Mouse (Mus musculus): ENCODE results near the gene Gimap8.

Gimap8 gene

GRCm38 (mm10) chr6:48700251-48701075, 53.4 kb downstream of the Gimap8 start:
- CTCF ChIA-PET, result interaction anchor here (0.6 to 1.9 kb wide), 4 partner anchors 26 to 54 kb away, joined by 3 to 16 read pairs (median 4); partner anchors contain the start of gene Gimap8

- CTCF ChIA-PET, result no interaction called here
These were observed 55.1 kb downstream of the Gimap8 start for GRCm38 (mm10) chr6:48702146-48702545.

- CTCF ChIA-PET, result no interaction called here
These were observed 55.6 kb downstream of the Gimap8 start for GRCm38 (mm10) chr6:48702601-48703000.

GRCm38 (mm10) chr6:48704146-48704545, 57.1 kb downstream of the Gimap8 start:
- CTCF ChIA-PET, result interaction anchor here (0.5 kb wide), 2 partner anchors 50 to 57 kb away, joined by 3 read pairs; partner anchors contain the start of gene Gimap8

GRCm38 (mm10) chr6:48706130-48706529, 59.1 kb downstream of the Gimap8 start:
- CTCF ChIA-PET, result interaction anchor here (0.6 to 1.0 kb wide), 3 partner anchors 30 to 65 kb away, joined by 3 to 4 read pairs (median 3); partner anchors contain the start of gene Gimap3

Data from spleen, embryonic (tissue).